In the genomic region with DNA sequence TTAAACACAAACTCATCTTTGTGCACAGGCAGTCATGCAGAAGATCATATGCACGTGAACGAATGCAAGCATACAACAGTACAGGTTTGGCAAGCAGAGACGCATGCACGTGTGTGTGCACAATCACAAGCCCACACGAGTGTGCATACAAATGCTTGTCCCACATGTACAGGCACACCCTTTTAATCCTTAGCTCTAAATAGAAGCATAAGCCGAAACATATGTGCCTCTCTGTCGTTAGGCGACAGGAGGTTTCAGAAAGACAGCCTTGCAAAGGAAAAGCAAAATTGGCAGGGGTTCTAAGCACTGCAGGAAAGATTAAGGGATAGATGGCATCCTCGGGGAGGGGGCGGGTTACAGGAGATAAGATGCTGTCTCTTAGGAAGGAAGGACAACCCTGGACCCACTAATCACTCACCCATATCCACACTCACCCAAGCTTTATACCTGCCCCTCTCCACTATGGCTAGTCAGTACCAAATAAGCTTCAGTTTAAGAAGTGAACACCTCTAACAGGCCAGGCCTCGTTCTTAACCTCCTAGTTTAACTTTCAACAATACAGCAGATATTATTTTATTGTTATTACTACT, we compare ENCODE assay signal across 16 mouse cellular contexts. TPM values are rescaled to one million over a fixed set of nuclear protein-coding genes. Genes with fewer than 3 reads are reported as not detected.
DNase-seq lines count a peak whose midpoint lies in the region; ATAC-seq and TF ChIP-seq lines count a peak whose summit lies in the region.
"Had no signal": no experiment of that assay in that cellular context is flagged by ENCODE, and none has a peak within 500 bp of the region (broad histone marks: within the 10 kb centered on the region; RNA-seq: fewer than 3 reads in every experiment).

No protein-coding gene starts in this region.

- H3K27ac ChIP-seq in stomach, postnatal 0 days (replicated peaks): no peak overlapping the region
- H3K27ac ChIP-seq: embryonic facial prominence, embryonic 12.5 days; hindbrain, embryonic 15.5 days; limb, embryonic 12.5 days; neural tube, embryonic 12.5 days had no signal

- H3K4me3 ChIP-seq in stomach, postnatal 0 days (ENCODE audit: low read depth, low read length): no peak overlapping the region
- H3K4me3 ChIP-seq: embryonic facial prominence, embryonic 12.5 days; hindbrain, embryonic 15.5 days; limb, embryonic 12.5 days; megakaryocyte, embryonic 14.5 days; neural tube, embryonic 12.5 days had no signal

- H3K9me3 ChIP-seq in stomach, postnatal 0 days (ENCODE audit: control insufficient read depth, low read length): no peaks in the 10 kb centered on the region
- H3K9me3 ChIP-seq: embryonic facial prominence, embryonic 12.5 days; hindbrain, embryonic 15.5 days; limb, embryonic 12.5 days; neural tube, embryonic 12.5 days had no signal

- peak; percentile 74 for DNase-seq in heart, adult 11 months
- no peak for DNase-seq in heart, postnatal 10 days
- peak; percentile 40 to 62 for DNase-seq in right cerebral cortex, postnatal 10 days (ENCODE audit: low spot score in 2 of 2)
- DNase-seq in right cerebral cortex, postnatal 14 days: no peak
- DNase-seq in layer of hippocampus, adult 9-10 months (ENCODE audit: low spot score): peak; percentile 24
- peak; percentile 74 for DNase-seq in telencephalon, adult 2 months (ENCODE audit: low read depth, low spot score)
- no peak for DNase-seq in heart, adult 18-20 months
- no peak for DNase-seq in stomach, postnatal 0 days (ENCODE audit: low spot score)
- DNase-seq: liver, postnatal 0 days; right cerebral cortex, adult 18-20 months had no signal

- H3K9ac ChIP-seq in stomach, postnatal 0 days (ENCODE audit: low read length): no peak overlapping the region
- H3K9ac ChIP-seq: embryonic facial prominence, embryonic 12.5 days; hindbrain, embryonic 15.5 days; limb, embryonic 12.5 days; liver, postnatal 0 days; neural tube, embryonic 12.5 days had no signal

- H3K36me3 ChIP-seq in stomach, postnatal 0 days (ENCODE audit: control insufficient read depth, insufficient read depth, low read length): no peaks in the 10 kb centered on the region
- H3K36me3 ChIP-seq: embryonic facial prominence, embryonic 12.5 days; hindbrain, embryonic 15.5 days; limb, embryonic 12.5 days; neural tube, embryonic 12.5 days had no signal

- TF ChIP-seq EP300 in stomach, postnatal 0 days (optimal IDR thresholded peaks at IDR 0.05): no peak

- intact Hi-C loops in heart, postnatal 10 days (cut with DNase I): no loop called here

- no peak overlapping the region for H3K4me2 ChIP-seq in stomach, postnatal 0 days (replicated peaks; ENCODE audit: low read depth)
- H3K4me2 ChIP-seq: embryonic facial prominence, embryonic 12.5 days; heart, embryonic 11.5 days; hindbrain, embryonic 15.5 days; limb, embryonic 12.5 days; neural tube, embryonic 12.5 days had no signal

- WGBS in stomach, postnatal 0 days: 61% methylated on average over 11 of the region's 11 CpGs

- TF ChIP-seq CTCF in stomach, postnatal 0 days (IDR thresholded peaks at IDR 0.05; ENCODE audit: low read depth): no peak

- H3K4me1 ChIP-seq in stomach, postnatal 0 days (replicated peaks; ENCODE audit: control insufficient read depth, insufficient read depth): no peaks in the 10 kb centered on the region
- H3K4me1 ChIP-seq: hindbrain, embryonic 15.5 days; megakaryocyte, embryonic 14.5 days; neural tube, embryonic 12.5 days had no signal

- H3K27me3 ChIP-seq in stomach, postnatal 0 days (ENCODE audit: control insufficient read depth, insufficient read depth, low read length): no peaks in the 10 kb centered on the region
- H3K27me3 ChIP-seq: embryonic facial prominence, embryonic 12.5 days; hindbrain, embryonic 15.5 days; limb, embryonic 12.5 days; neural tube, embryonic 12.5 days had no signal

- ATAC-seq in stomach, postnatal 0 days (ENCODE audit: low FRiP score, low TSS enrichment): no peak
- ATAC-seq: liver, postnatal 0 days had no signal

RNA-seq across cellular contexts. Expression of gene Strbp, which starts 19.9 kb away (rescaled TPM):
- 10 to 100 TPM; 22.7 to 23.7 TPM for total RNA-seq in heart, postnatal 10 days (2021)
- total RNA-seq in heart, adult 18-20 months (2021): 10 to 100 TPM; 13.4 to 17.9 TPM
- polyA plus RNA-seq in stomach, postnatal 0 days (2015; fragmentation: Nextera tagmentation; extraction: Ambion mirVana): 27.5 and 29.2 TPM in 2 replicates

RNA-seq across cellular contexts. Expression of gene Crb2, which starts 52.5 kb away (rescaled TPM):
- total RNA-seq in heart, postnatal 10 days (2021): 1 to 10 TPM in 1 of 2 experiments, under 1 TPM in 1; 0.96 to 1.7 TPM
- total RNA-seq in heart, adult 18-20 months (2021): under 1 TPM; 0.57 to 0.75 TPM
- 0.47 and 0.74 TPM in 2 replicates for polyA plus RNA-seq in stomach, postnatal 0 days (2015; fragmentation: Nextera tagmentation; extraction: Ambion mirVana)

Comparison
In these comparisons a context has a peak if more than half of its experiments do, and no peak if none do; other contexts are left out.
1. DNase-seq: peak in heart, adult 11 months (single experiment), right cerebral cortex, postnatal 10 days (2 of 2), layer of hippocampus, adult 9-10 months (single experiment) and telencephalon, adult 2 months (single experiment); none in heart, postnatal 10 days (0 of 2), right cerebral cortex, postnatal 14 days (single experiment), heart, adult 18-20 months (0 of 2) and stomach, postnatal 0 days (single experiment).